Mouse (Mus musculus) B cell, adult 67 days (primary cell): ENCODE measurements around the gene Sycn. TPM values are rescaled to one million over a fixed set of nuclear protein-coding genes. Genes with fewer than 3 reads are reported as not detected.

Experiments
- total RNA-seq, 2 experiments: library from RNA; stranded (reverse); gene quantifications; 4 replicates each; pipeline ENCODE4 v1.2.4; 2023

The Sycn gene
- total RNA-seq = not detected

GRCm38 (mm10) chr7:28540526-28540925, at the start of gene Sycn:
TSS of gene Sycn (plus strand) at chr7:28540885.

GRCm38 (mm10) chr7:28510405-28510974, 30.2 kb upstream of the Sycn start, which contains the start of gene Ifnl2:
TSS of gene Ifnl2 (minus strand) at chr7:28510455.

GRCm38 (mm10) chr7:28522536-28522935, 18.1 kb upstream of the Sycn start, which contains the start of gene Ifnl3:
TSS of gene Ifnl3 (plus strand) at chr7:28522836.

GRCm38 (mm10) chr7:28547154-28547553, 6.5 kb downstream of the Sycn start, which contains the start of gene Nccrp1:
TSS of gene Nccrp1 (minus strand) at chr7:28547254.

Other genes starting within 250 kb of the Sycn start
- gene Selenov, start 249.7 kb upstream of the Sycn start, total RNA-seq = not detected
- gene Dll3, start 238.6 kb upstream of the Sycn start, total RNA-seq = not detected
- 10 to 100 TPM; 39.8 to 42.4 TPM for gene Timm50, start 228.8 kb upstream of the Sycn start, total RNA-seq
- 100 to 1,000 TPM; 154 to 178 TPM for gene Supt5, start 202.1 kb upstream of the Sycn start, total RNA-seq
- 1,000 to 10,000 TPM; 3,040 to 3,128 TPM for gene Rps16, start 190.2 kb upstream of the Sycn start, total RNA-seq
- 100 to 1,000 TPM; 148 to 160 TPM for gene Plekhg2, start 168.3 kb upstream of the Sycn start, total RNA-seq
- gene Zfp36, start 160.6 kb upstream of the Sycn start, total RNA-seq = 100 to 1,000 TPM; 693 to 924 TPM
- gene Med29, start 148.2 kb upstream of the Sycn start, total RNA-seq = 10 to 100 TPM; 18.5 to 21.6 TPM
- 100 to 1,000 TPM; 138 to 180 TPM for gene Paf1, start 147.9 kb upstream of the Sycn start, total RNA-seq
- 100 to 1,000 TPM; 259 to 266 TPM for gene Gmfg, start 103.4 kb upstream of the Sycn start, total RNA-seq
- gene Lrfn1, start 88.9 kb upstream of the Sycn start, total RNA-seq = 1 to 10 TPM; 2.0 to 2.5 TPM
- not detected for gene Ifnl2, start 30.4 kb upstream of the Sycn start, total RNA-seq
- not detected for gene Ifnl3, start 18.0 kb upstream of the Sycn start, total RNA-seq
- gene Nccrp1, start 6.4 kb downstream of the Sycn start, total RNA-seq = not detected
- gene Samd4b, start 57.3 kb downstream of the Sycn start, total RNA-seq = 10 to 100 TPM; 47.2 to 57.8 TPM
- 10 to 100 TPM; 14.4 to 15.6 TPM for gene Pak4, start 57.3 kb downstream of the Sycn start, total RNA-seq
- not detected for gene Acp7, start 90.4 kb downstream of the Sycn start, total RNA-seq
- gene Fbxo27, start 152.0 kb downstream of the Sycn start, total RNA-seq = not detected
- 1 to 10 TPM; 1.5 to 2.5 TPM for gene Fbxo17, start 175.9 kb downstream of the Sycn start, total RNA-seq
- 10 to 100 TPM; 19.5 to 24.8 TPM for gene Mrps12, start 200.9 kb downstream of the Sycn start, total RNA-seq
- gene Sars2, start 201.1 kb downstream of the Sycn start, total RNA-seq = 10 to 100 TPM; 17.5 to 19.0 TPM
- not detected for gene Ccer2, start 215.3 kb downstream of the Sycn start, total RNA-seq
- gene Sirt2, start 225.8 kb downstream of the Sycn start, total RNA-seq = 10 to 100 TPM; 75.3 to 81.8 TPM
- 10 to 100 TPM; 70.4 to 78.1 TPM for gene Nfkbib, start 226.6 kb downstream of the Sycn start, total RNA-seq
- gene Rinl, start 248.1 kb downstream of the Sycn start, total RNA-seq = 1 to 10 TPM; 9.6 to 9.7 TPM